Mouse (Mus musculus): ENCODE measurements around the gene Itpr2. TPM values are rescaled to one million over a fixed set of nuclear protein-coding genes. Genes with fewer than 3 reads are reported as not detected.

Itpr2 gene
- total RNA-seq, 2 experiments from 2014 or later: 11.9 to 17.1 TPM

GRCm38 (mm10) chr6:146432218-146432865 is 69.7 kb downstream of the Itpr2 start:
- DNase-seq (ENCODE audit: low spot score in 2 of 2): no peak
- intact Hi-C loops (cut with DNase I): no loop called here

GRCm38 (mm10) chr6:146431777-146432176 is 70.2 kb downstream of the Itpr2 start:
- no peak for DNase-seq (ENCODE audit: low spot score in 2 of 2)
- intact Hi-C loops (cut with DNase I): no loop called here

- no peak for DNase-seq (ENCODE audit: low spot score in 2 of 2)
- intact Hi-C loops (cut with DNase I): no loop called here
These were observed 72.2 kb downstream of the Itpr2 start for GRCm38 (mm10) chr6:146429694-146430380.

GRCm38 (mm10) chr6:146424778-146425177 is 77.2 kb downstream of the Itpr2 start:
- intact Hi-C loops (cut with DNase I): no loop called here
- DNase-seq (ENCODE audit: low spot score in 2 of 2): no peak

- intact Hi-C loops (cut with DNase I): no loop called here
- DNase-seq (ENCODE audit: low spot score in 2 of 2): no peak
These were observed 77.7 kb downstream of the Itpr2 start for GRCm38 (mm10) chr6:146424326-146424725.

GRCm38 (mm10) chr6:146420718-146421117 is 81.3 kb downstream of the Itpr2 start:
- intact Hi-C loops (cut with DNase I): no loop called here
- DNase-seq (ENCODE audit: low spot score in 2 of 2): no peak

- DNase-seq (ENCODE audit: low spot score in 2 of 2): no peak
- intact Hi-C loops (cut with DNase I): loop anchor here (10.0 kb wide), 1 partner anchor 158 kb away; the partner anchor contains the start of genes Fgfr1op2 and Ints13
These were observed 85.6 kb downstream of the Itpr2 start for GRCm38 (mm10) chr6:146416461-146416860.

- DNase-seq (ENCODE audit: low spot score in 2 of 2): no peak
- intact Hi-C loops (cut with DNase I): loop anchor here (5.0 to 10.0 kb wide), 4 partner anchors 88 to 582 kb away; partner anchors contain the start of genes Fgfr1op2, Ints13 and Itpr2
These were observed 87.9 kb downstream of the Itpr2 start for GRCm38 (mm10) chr6:146414094-146414493.

- DNase-seq (ENCODE audit: low spot score in 2 of 2): no peak
These were observed 90.5 kb downstream of the Itpr2 start for GRCm38 (mm10) chr6:146411446-146412070.

GRCm38 (mm10) chr6:146410427-146410810 is 91.6 kb downstream of the Itpr2 start:
- no peak for DNase-seq (ENCODE audit: low spot score in 2 of 2)
- intact Hi-C loops (cut with DNase I): loop anchor here (2.0 to 10.0 kb wide), 5 partner anchors 92 to 578 kb away; partner anchors contain the start of genes Fgfr1op2, Ints13 and Itpr2

More at GRCm38 (mm10) chr6:146411446-146412070, 90.5 kb downstream of the Itpr2 start:
- intact Hi-C loops (cut with DNase I): loop anchor here (2.0 to 10.0 kb wide), 5 partner anchors 91 to 579 kb away; partner anchors contain the start of genes Fgfr1op2, Ints13 and Itpr2

- intact Hi-C loops (cut with DNase I): loop anchor here (2.0 to 10.0 kb wide), 5 partner anchors 92 to 578 kb away; partner anchors contain the start of genes Fgfr1op2, Ints13 and Itpr2
- peak; percentile 70 to 74 for DNase-seq (ENCODE audit: low spot score in 2 of 2)
These were observed 92.2 kb downstream of the Itpr2 start for GRCm38 (mm10) chr6:146409692-146410426.

GRCm38 (mm10) chr6:146405380-146405779 is 96.6 kb downstream of the Itpr2 start:
- intact Hi-C loops (cut with DNase I): no loop called here
- DNase-seq (ENCODE audit: low spot score in 2 of 2): no peak

- intact Hi-C loops (cut with DNase I): no loop called here
- peak; percentile 51 to 52 for DNase-seq (ENCODE audit: low spot score in 2 of 2)
These were observed 97.1 kb downstream of the Itpr2 start for GRCm38 (mm10) chr6:146404876-146405275.

- intact Hi-C loops (cut with DNase I): no loop called here
These were observed 97.9 kb downstream of the Itpr2 start for GRCm38 (mm10) chr6:146404156-146404555.

GRCm38 (mm10) chr6:146402905-146403642 is 98.9 kb downstream of the Itpr2 start:
- DNase-seq (ENCODE audit: low spot score in 2 of 2): peak; percentile 34 to 49
- intact Hi-C loops (cut with DNase I): no loop called here

More at GRCm38 (mm10) chr6:146404156-146404555, 97.9 kb downstream of the Itpr2 start:
- no peak for DNase-seq (ENCODE audit: low spot score in 2 of 2)

GRCm38 (mm10) chr6:146397803-146398202 is 104.2 kb downstream of the Itpr2 start:
- intact Hi-C loops (cut with DNase I): no loop called here
- no peak for DNase-seq (ENCODE audit: low spot score in 2 of 2)

GRCm38 (mm10) chr6:146396253-146396652 is 105.8 kb downstream of the Itpr2 start:
- intact Hi-C loops (cut with DNase I): no loop called here
- no peak for DNase-seq (ENCODE audit: low spot score in 2 of 2)

GRCm38 (mm10) chr6:146395616-146396015 is 106.4 kb downstream of the Itpr2 start:
- intact Hi-C loops (cut with DNase I): no loop called here
- no peak for DNase-seq (ENCODE audit: low spot score in 2 of 2)

- intact Hi-C loops (cut with DNase I): no loop called here
- no peak for DNase-seq (ENCODE audit: low spot score in 2 of 2)
These were observed 109.8 kb downstream of the Itpr2 start for GRCm38 (mm10) chr6:146392188-146392587.

Measured in left cerebral cortex, postnatal 36 days (tissue).